Mouse (Mus musculus) liver, embryonic 14.5 days (tissue): ENCODE data around the gene Adam30.

Experiments used
- CTCF ChIP-seq: IDR thresholded peaks from 2 replicates; pipeline ENCODE4 v1.5.1; 2016; ENCODE audit warnings: antibody characterized with exemption, low read depth, control low read depth
- EP300 ChIP-seq: IDR thresholded peaks from 2 replicates; pipeline ENCODE4 v1.6.1; 2016; ENCODE audit warnings: antibody characterized with exemption, low read depth

GRCm38 (mm10) chr3:98206977-98207376, 46.5 kb downstream of the Adam30 start:
- TF ChIP-seq CTCF, result no peak
- TF ChIP-seq EP300, result no peak
